Mouse (Mus musculus): ENCODE measurements around the gene Usp5. TPM values are rescaled to one million over a fixed set of nuclear protein-coding genes. Genes with fewer than 3 reads are reported as not detected.

Gene Usp5
- polyA plus RNA-seq, 1 experiment from 2014 or later: 98.3 TPM

DNA sequence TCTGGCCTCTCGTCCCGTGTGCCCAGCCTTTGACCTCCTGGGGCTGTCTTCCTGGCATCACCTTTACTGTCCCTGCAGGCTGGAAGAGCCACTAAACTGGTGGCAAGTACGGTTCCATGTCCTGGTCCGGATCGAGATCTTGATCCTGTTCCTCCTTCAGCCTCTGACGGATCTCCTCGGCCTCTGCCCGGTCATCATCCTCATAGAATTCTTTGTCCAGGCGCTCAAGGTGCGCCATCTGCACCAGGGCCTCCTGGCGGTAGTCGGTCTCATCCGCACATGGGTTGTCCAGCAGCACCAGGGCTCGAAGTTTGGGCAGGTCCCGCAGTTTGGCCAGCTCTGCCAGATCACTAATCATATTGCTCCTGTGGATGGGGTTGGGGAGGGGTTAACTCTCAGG is 58.8 kb downstream of the Usp5 start:
- H3K27ac ChIP-seq (replicated peaks): no peak overlapping the region
- H3K9me3 ChIP-seq: no peaks in the 10 kb centered on the region
- H3K9ac ChIP-seq: no peak overlapping the region
- H3K4me2 ChIP-seq: peak overlapping the region; percentile 77; the same call in 1 of the 2 replicates
- no peak for ATAC-seq (ENCODE audit: extremely low read depth, insufficient number of reproducible peaks, low FRiP score, low TSS enrichment)
- H3K36me3 ChIP-seq: no peaks in the 10 kb centered on the region
- H3K4me3 ChIP-seq: no peak overlapping the region
- WGBS: 77% methylated on average over 15 of the region's 15 CpGs
- H3K4me1 ChIP-seq: peaks cover 27% of the 10 kb centered on the region
- H3K27me3 ChIP-seq (replicated peaks): peaks cover 43% of the 10 kb centered on the region

DNA sequence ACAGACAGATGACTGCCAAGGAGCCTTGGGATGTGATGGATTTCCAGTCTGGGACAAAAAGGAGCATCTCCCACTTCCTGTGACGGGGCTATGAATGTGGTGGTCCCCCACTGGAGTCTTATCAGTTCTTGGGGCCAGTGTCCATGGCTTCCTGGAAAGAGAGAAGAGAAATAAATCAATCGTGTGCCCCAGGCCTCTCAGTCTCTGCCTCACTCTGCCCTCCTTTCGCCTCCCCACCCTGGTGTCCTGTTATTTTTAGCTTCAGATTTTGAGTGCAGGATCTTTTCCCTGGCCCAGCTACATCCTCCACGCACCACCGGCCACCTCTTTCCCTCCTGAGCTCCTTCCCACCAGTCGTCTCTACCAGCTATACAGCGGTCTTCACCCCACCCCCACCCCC is 59.3 kb downstream of the Usp5 start:
- peaks cover 43% of the 10 kb centered on the region for H3K27me3 ChIP-seq (replicated peaks)
- peak overlapping the region; percentile 78 for H3K9ac ChIP-seq
- no peaks in the 10 kb centered on the region for H3K9me3 ChIP-seq
- no peaks in the 10 kb centered on the region for H3K36me3 ChIP-seq
- peaks cover 27% of the 10 kb centered on the region for H3K4me1 ChIP-seq
- 26% methylated on average over 7 of the region's 7 CpGs for WGBS
- ATAC-seq (ENCODE audit: extremely low read depth, insufficient number of reproducible peaks, low FRiP score, low TSS enrichment): no peak
- peak overlapping the region; percentile 54 for H3K4me3 ChIP-seq
- peak overlapping the region; percentile 77 for H3K4me2 ChIP-seq
- no peak overlapping the region for H3K27ac ChIP-seq (replicated peaks)

DNA sequence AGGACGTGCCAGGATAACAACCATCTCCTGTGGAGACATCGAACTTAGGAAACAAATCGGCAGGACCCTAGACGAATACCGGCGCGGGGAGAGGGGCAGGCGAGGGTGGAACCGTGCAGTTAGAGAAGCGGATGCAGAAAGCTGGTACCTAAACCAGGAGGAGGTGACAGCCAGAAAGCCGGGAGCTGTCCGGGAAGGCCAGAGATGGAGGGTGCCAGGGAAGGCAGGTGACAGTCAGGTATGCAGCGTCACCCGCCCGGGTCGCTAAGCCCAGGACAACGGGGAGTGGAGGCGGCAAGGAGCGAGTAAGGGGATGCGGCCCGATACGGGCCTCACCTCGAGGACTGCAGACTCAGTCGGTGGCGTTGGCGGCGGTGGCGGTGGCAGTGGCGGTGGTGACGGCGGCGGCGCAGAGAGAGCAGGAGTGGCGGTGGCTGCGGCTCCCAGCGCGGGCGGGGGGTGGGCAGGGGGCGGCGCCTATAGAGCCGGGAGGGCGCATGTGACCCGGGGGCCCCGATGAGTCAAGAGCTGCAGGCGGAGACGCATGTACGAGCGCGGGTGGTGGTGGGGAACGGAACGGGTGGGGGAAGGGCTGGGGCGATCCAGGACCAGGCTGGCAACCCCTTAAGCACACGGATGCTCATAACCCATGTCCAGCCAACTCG is 60.1 kb downstream of the Usp5 start, which contains the start of gene Eno2:
Eno2 (minus strand) TSS at position 573 of the 665 bp plus-strand sequence.
- H3K27ac ChIP-seq (replicated peaks): no peak within 1 kb of the TSS
- WGBS: under 1% methylated on average over 54 of the region's 54 CpGs
- ATAC-seq (ENCODE audit: extremely low read depth, insufficient number of reproducible peaks, low FRiP score, low TSS enrichment): peak; percentile 3; the same call in 1 of the 2 replicates

DNA sequence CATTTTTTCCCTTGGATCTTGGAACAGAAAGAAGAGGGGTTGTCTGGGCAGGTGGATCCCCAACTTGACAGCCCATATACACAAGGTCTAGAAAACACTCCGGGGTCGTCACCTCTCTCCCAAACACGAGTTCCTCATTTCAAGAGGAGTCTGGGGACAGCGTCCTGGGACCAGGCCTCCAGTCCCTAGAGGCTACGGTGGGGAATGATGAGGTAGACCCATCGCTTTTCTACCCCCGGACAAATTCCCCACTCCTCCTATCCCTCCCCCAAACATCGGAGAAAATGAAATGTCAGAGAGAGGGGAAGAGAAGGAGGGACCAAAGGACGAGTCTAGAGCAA is 60.6 kb downstream of the Usp5 start:
- Histone ChIP-seq H3K9me3 (no peaks in the 10 kb centered on the region), H3K9ac (peak overlapping the region; percentile 78), H3K36me3 (no peaks in the 10 kb centered on the region), H3K4me2 (peak overlapping the region; percentile 77), H3K27ac (replicated peaks) (no peak overlapping the region), H3K4me3 (peak overlapping the region; percentile 54), H3K27me3 (replicated peaks) (peaks cover 48% of the 10 kb centered on the region), H3K4me1 (peaks cover 27% of the 10 kb centered on the region)
- 6% methylated on average over 9 of the region's 9 CpGs for WGBS
- no peak for ATAC-seq (ENCODE audit: extremely low read depth, insufficient number of reproducible peaks, low FRiP score, low TSS enrichment)

More for the DNA sequence above, 60.1 kb downstream of the Usp5 start, which contains the start of gene Eno2:
- H3K4me1 ChIP-seq: peaks cover 27% of the 10 kb centered on the region
- H3K27me3 ChIP-seq (replicated peaks): peaks cover 43% of the 10 kb centered on the region
- H3K4me3 ChIP-seq: peak within 1 kb of the TSS; percentile 54
- H3K36me3 ChIP-seq: no peaks in the 10 kb centered on the region
- H3K9me3 ChIP-seq: no peaks in the 10 kb centered on the region
- H3K4me2 ChIP-seq: peak within 1 kb of the TSS; percentile 77
- peak within 1 kb of the TSS; percentile 78 for H3K9ac ChIP-seq

DNA sequence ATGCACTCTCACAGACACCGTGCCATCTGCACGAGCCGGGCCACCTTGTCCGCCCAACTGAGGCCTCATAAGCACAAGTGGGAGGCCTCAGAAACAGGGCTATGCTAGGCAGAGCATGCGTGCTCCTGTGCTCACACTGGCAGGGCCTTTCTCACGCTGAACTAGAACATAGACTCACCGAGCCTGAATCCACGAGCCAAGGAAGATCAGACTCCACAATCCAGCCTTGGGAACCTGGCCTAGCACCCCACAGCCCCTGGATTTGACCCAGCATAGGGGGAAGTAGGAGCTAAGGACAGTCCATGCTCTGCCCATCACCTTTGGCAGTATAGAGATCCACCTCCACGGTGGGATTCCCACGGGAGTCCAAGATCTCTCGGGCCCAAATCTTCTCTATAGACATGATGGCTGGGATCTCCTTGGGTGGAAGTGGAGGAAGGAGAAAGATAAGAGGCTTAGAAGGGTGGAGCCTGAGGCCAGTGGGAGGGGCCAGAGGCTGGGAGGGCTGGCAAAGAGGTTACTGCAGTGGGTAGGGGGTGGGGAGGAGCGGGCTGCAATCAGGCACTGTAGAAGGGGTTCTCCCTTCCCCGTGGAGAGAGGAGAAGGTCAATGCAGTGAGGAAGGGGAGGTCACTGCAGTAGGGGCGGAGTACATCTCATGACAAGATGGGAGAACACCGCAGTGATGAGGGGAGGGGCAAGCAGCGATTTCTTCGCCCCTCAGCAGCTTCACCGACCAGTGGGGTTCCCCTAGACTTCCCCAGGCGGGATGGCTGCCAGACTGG is 61.2 kb downstream of the Usp5 start:
- Histone ChIP-seq H3K36me3 (no peaks in the 10 kb centered on the region), H3K4me2 (peak overlapping the region; percentile 77), H3K9me3 (no peaks in the 10 kb centered on the region), H3K4me3 (peak overlapping the region; percentile 54), H3K4me1 (peaks cover 27% of the 10 kb centered on the region), H3K9ac (peak overlapping the region; percentile 78), H3K27me3 (replicated peaks) (peaks cover 48% of the 10 kb centered on the region), H3K27ac (replicated peaks) (no peak overlapping the region)
- ATAC-seq (ENCODE audit: extremely low read depth, insufficient number of reproducible peaks, low FRiP score, low TSS enrichment): peak; percentile 51; the same call in 1 of the 2 replicates
- WGBS: 26% methylated on average over 19 of the region's 19 CpGs

DNA sequence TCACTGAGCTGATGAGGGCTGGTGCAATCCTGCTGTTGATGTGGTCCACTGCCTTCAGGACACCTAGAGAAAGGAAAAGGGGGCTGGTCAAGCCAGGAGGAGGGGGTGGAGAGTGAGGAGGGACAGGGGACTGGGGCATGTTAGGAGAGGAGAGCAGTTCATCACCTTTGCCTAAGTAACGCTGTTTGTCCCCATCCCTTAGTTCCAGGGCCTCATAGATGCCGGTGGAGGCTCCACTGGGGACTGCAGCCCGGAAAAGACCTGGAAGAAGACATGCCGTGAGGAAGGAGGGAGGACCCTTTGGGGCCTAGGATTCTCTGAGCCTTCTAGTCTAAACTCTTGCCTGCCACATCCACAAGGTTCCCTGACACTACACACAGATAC is 61.8 kb downstream of the Usp5 start:
- no peaks in the 10 kb centered on the region for H3K36me3 ChIP-seq
- WGBS: 46% methylated on average over 4 of the region's 4 CpGs
- peaks cover 27% of the 10 kb centered on the region for H3K4me1 ChIP-seq
- H3K4me3 ChIP-seq: no peak overlapping the region
- no peak for ATAC-seq (ENCODE audit: extremely low read depth, insufficient number of reproducible peaks, low FRiP score, low TSS enrichment)
- no peaks in the 10 kb centered on the region for H3K9me3 ChIP-seq
- H3K27ac ChIP-seq (replicated peaks): no peak overlapping the region
- H3K27me3 ChIP-seq (replicated peaks): peaks cover 54% of the 10 kb centered on the region
- no peak overlapping the region for H3K4me2 ChIP-seq
- H3K9ac ChIP-seq: 0 out of 2 replicates have a peak overlapping the region, but pooled peaks have one; percentile 24

DNA sequence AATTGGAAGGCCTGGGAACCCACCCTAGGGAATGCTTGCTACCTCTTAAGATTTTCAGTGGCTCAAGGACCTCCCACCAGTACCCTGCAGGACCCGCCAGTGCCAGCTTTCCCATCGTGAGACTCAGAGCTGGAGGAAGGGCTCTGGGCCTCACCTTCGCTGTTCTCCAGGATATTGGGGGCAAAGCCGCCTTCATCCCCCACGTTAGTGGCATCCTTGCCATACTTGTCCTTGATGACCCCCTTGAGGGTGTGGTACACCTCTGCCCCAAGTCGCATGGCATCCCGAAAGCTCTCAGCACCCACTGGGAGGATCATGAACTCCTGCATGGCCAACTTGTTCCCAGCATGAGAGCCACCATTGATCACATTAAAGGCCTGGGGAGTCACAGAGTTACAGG is 63.3 kb downstream of the Usp5 start:
- peaks cover 67% of the 10 kb centered on the region for H3K27me3 ChIP-seq (replicated peaks)

More for the DNA sequence above, 63.3 kb downstream of the Usp5 start:
- Histone ChIP-seq H3K36me3 (no peaks in the 10 kb centered on the region), H3K4me1 (peaks cover 27% of the 10 kb centered on the region), H3K27ac (replicated peaks) (no peak overlapping the region), H3K4me2 (no peak overlapping the region), H3K9ac (no peak overlapping the region), H3K4me3 (no peak overlapping the region), H3K9me3 (no peaks in the 10 kb centered on the region)
- 79% methylated on average over 7 of the region's 7 CpGs for WGBS
- ATAC-seq (ENCODE audit: extremely low read depth, insufficient number of reproducible peaks, low FRiP score, low TSS enrichment): no peak

Other genes with a start within 250 kb of the Usp5 start
- not detected in 2 replicates for gene C1s2, start 193.4 kb downstream of the Usp5 start, polyA plus RNA-seq (2015; fragmentation: Nextera tagmentation; extraction: Ambion mirVana)
- 44.1 and 47.4 TPM in 2 replicates for gene Lpcat3, start 166.5 kb downstream of the Usp5 start, polyA plus RNA-seq (2015; fragmentation: Nextera tagmentation; extraction: Ambion mirVana)
- gene Emg1, start 117.3 kb downstream of the Usp5 start, polyA plus RNA-seq (2015; fragmentation: Nextera tagmentation; extraction: Ambion mirVana): 113 and 130 TPM in 2 replicates
- 293 and 326 TPM in 2 replicates for gene Phb2, start 117.1 kb downstream of the Usp5 start, polyA plus RNA-seq (2015; fragmentation: Nextera tagmentation; extraction: Ambion mirVana)
- 5.3 and 5.6 TPM in 2 replicates for gene Ptpn6, start 90.8 kb downstream of the Usp5 start, polyA plus RNA-seq (2015; fragmentation: Nextera tagmentation; extraction: Ambion mirVana)
- 364 and 411 TPM in 2 replicates for gene Grcc10, start 88.1 kb downstream of the Usp5 start, polyA plus RNA-seq (2015; fragmentation: Nextera tagmentation; extraction: Ambion mirVana)
- not detected in 2 replicates for gene Gm45234, start 73.5 kb downstream of the Usp5 start, polyA plus RNA-seq (2015; fragmentation: Nextera tagmentation; extraction: Ambion mirVana)
- 7.8 and 9.4 TPM in 2 replicates for gene Atn1, start 73.0 kb downstream of the Usp5 start, polyA plus RNA-seq (2015; fragmentation: Nextera tagmentation; extraction: Ambion mirVana)
- 4.6 and 4.9 TPM in 2 replicates for gene Eno2, start 59.8 kb downstream of the Usp5 start, polyA plus RNA-seq (2015; fragmentation: Nextera tagmentation; extraction: Ambion mirVana)
- 0.09 TPM in 1 of 2 replicates, not detected in the other for gene Lrrc23, start 49.8 kb downstream of the Usp5 start, polyA plus RNA-seq (2015; fragmentation: Nextera tagmentation; extraction: Ambion mirVana)
- gene Spsb2, start 20.8 kb downstream of the Usp5 start, polyA plus RNA-seq (2015; fragmentation: Nextera tagmentation; extraction: Ambion mirVana): 8.4 and 10.9 TPM in 2 replicates
- gene Tpi1, start 15.2 kb downstream of the Usp5 start, polyA plus RNA-seq (2015; fragmentation: Nextera tagmentation; extraction: Ambion mirVana): 1,248 and 1,451 TPM in 2 replicates
- 123 and 132 TPM in 2 replicates for gene Cdca3, start 63 bp upstream of the Usp5 start, polyA plus RNA-seq (2015; fragmentation: Nextera tagmentation; extraction: Ambion mirVana)
- 7.8 and 11.7 TPM in 2 replicates for gene Gnb3, start 10.8 kb upstream of the Usp5 start, polyA plus RNA-seq (2015; fragmentation: Nextera tagmentation; extraction: Ambion mirVana)
- gene P3h3, start 28.3 kb upstream of the Usp5 start, polyA plus RNA-seq (2015; fragmentation: Nextera tagmentation; extraction: Ambion mirVana): 15.5 and 17.7 TPM in 2 replicates
- 1.6 TPM in 2 replicates for gene Gpr162, start 34.5 kb upstream of the Usp5 start, polyA plus RNA-seq (2015; fragmentation: Nextera tagmentation; extraction: Ambion mirVana)
- gene Cd4, start 58.7 kb upstream of the Usp5 start, polyA plus RNA-seq (2015; fragmentation: Nextera tagmentation; extraction: Ambion mirVana): not detected in 2 replicates
- 1.0 and 1.1 TPM in 2 replicates for gene Lag3, start 82.2 kb upstream of the Usp5 start, polyA plus RNA-seq (2015; fragmentation: Nextera tagmentation; extraction: Ambion mirVana)
- 231 and 233 TPM in 2 replicates for gene Ptms, start 90.6 kb upstream of the Usp5 start, polyA plus RNA-seq (2015; fragmentation: Nextera tagmentation; extraction: Ambion mirVana)
- gene Mlf2, start 101.9 kb upstream of the Usp5 start, polyA plus RNA-seq (2015; fragmentation: Nextera tagmentation; extraction: Ambion mirVana): 288 and 320 TPM in 2 replicates
- 140 and 143 TPM in 2 replicates for gene Cops7a, start 136.1 kb upstream of the Usp5 start, polyA plus RNA-seq (2015; fragmentation: Nextera tagmentation; extraction: Ambion mirVana)
- 0.31 and 0.50 TPM in 2 replicates for gene Pianp, start 167.2 kb upstream of the Usp5 start, polyA plus RNA-seq (2015; fragmentation: Nextera tagmentation; extraction: Ambion mirVana)
- gene Zfp384, start 179.7 kb upstream of the Usp5 start, polyA plus RNA-seq (2015; fragmentation: Nextera tagmentation; extraction: Ambion mirVana): 9.3 and 10.1 TPM in 2 replicates
- gene Ing4, start 210.3 kb upstream of the Usp5 start, polyA plus RNA-seq (2015; fragmentation: Nextera tagmentation; extraction: Ambion mirVana): 78.2 and 91.2 TPM in 2 replicates
- gene Acrbp, start 220.2 kb upstream of the Usp5 start, polyA plus RNA-seq (2015; fragmentation: Nextera tagmentation; extraction: Ambion mirVana): 5.4 and 6.6 TPM in 2 replicates
- 0.24 and 0.63 TPM in 2 replicates for gene Lpar5, start 238.4 kb upstream of the Usp5 start, polyA plus RNA-seq (2015; fragmentation: Nextera tagmentation; extraction: Ambion mirVana)